In genomic region chr8:94118776-94119430, GRCm38 (mm10) we compare ENCODE assay signal across 10 mouse cellular contexts. TPM values are rescaled to one million over a fixed set of nuclear protein-coding genes. Genes with fewer than 3 reads are reported as not detected.
DNase-seq lines count a peak whose midpoint lies in the region; ATAC-seq and TF ChIP-seq lines count a peak whose summit lies in the region.
"Had no signal": no experiment of that assay in that cellular context is flagged by ENCODE, and none has a peak within 500 bp of the region (broad histone marks: within the 10 kb centered on the region; RNA-seq: fewer than 3 reads in every experiment).

No protein-coding gene starts in this region.

- WGBS in hindbrain, embryonic 13.5 days = 3% methylated on average over 6 of the region's 6 CpGs
- WGBS in midbrain, embryonic 15.5 days = 0% methylated on average over 6 of the region's 6 CpGs

- no peak overlapping the region for H3K4me3 ChIP-seq in MEL (ENCODE audit: control insufficient read depth in 1 of 2, insufficient read depth in 1 of 2, low read depth in 2 of 2, low read length in 2 of 2)
- H3K4me3 ChIP-seq in hindbrain, embryonic 13.5 days = no peak overlapping the region
- H3K4me3 ChIP-seq in midbrain, embryonic 15.5 days = no peak overlapping the region

- DNase-seq in MEL (ENCODE audit: low read depth, low spot score) = peak; percentile 49
- peak; percentile 14 for DNase-seq in embryo, embryonic 11.5 days (ENCODE audit: low read depth, low spot score)
- DNase-seq in left cerebral cortex, adult 8-10 months (ENCODE audit: low spot score in 2 of 2) = peak; percentile 27 to 79
- DNase-seq in heart, postnatal 4 days = no peak
- no peak for DNase-seq in ovary, postnatal 36 days (ENCODE audit: low spot score)
- no peak for DNase-seq in heart, adult 8-10 months (ENCODE audit: low spot score)

- no peak for TF ChIP-seq EP300 in MEL (IDR thresholded peaks at IDR 0.05; ENCODE audit: low read depth in 1 of 2, low read length in 2 of 2)

- no peak for TF ChIP-seq POLR2A in MEL (IDR thresholded peaks at IDR 0.05; ENCODE audit: control insufficient read depth in 1 of 2, insufficient read depth in 1 of 2, low read depth in 1 of 2, low read length in 2 of 2, poor library complexity in 1 of 2)

- H3K4me2 ChIP-seq in hindbrain, embryonic 13.5 days = peak overlapping the region; percentile 29; the same call in 1 of the 2 replicates
- peak overlapping the region; percentile 20; the same call in 1 of the 2 replicates for H3K4me2 ChIP-seq in midbrain, embryonic 15.5 days

- TF ChIP-seq CTCF in MEL (IDR thresholded peaks at IDR 0.05 in 2 of 3, conservative IDR thresholded peaks at IDR 0.05 in 1 of 3; ENCODE audit: control insufficient read depth in 1 of 3, insufficient read depth in 1 of 3, low read depth in 2 of 3, low read length in 3 of 3, poor library complexity in 1 of 3, severe bottlenecking in 1 of 3) = no peak

- H3K27ac ChIP-seq in MEL (ENCODE audit: control insufficient read depth, low read depth, low read length) = no peak overlapping the region
- H3K27ac ChIP-seq in hindbrain, embryonic 13.5 days = peak overlapping the region; percentile 87
- H3K27ac ChIP-seq in midbrain, embryonic 15.5 days = peak overlapping the region; percentile 74

- no peaks in the 10 kb centered on the region for H3K9me3 ChIP-seq in MEL (replicated peaks; ENCODE audit: insufficient read depth, low read length)
- no peaks in the 10 kb centered on the region for H3K9me3 ChIP-seq in hindbrain, embryonic 13.5 days
- no peaks in the 10 kb centered on the region for H3K9me3 ChIP-seq in midbrain, embryonic 15.5 days

- peaks cover 0 to 2% of the 10 kb centered on the region in 2 experiments; a peak in 2 of 4 replicates for H3K4me1 ChIP-seq in MEL (ENCODE audit: control insufficient read depth in 1 of 2, insufficient read depth in 2 of 2, low read length in 2 of 2)
- peaks cover 18% of the 10 kb centered on the region for H3K4me1 ChIP-seq in hindbrain, embryonic 13.5 days (replicated peaks)
- peaks cover 22% of the 10 kb centered on the region for H3K4me1 ChIP-seq in midbrain, embryonic 15.5 days

- H3K79me2 ChIP-seq in MEL (ENCODE audit: control insufficient read depth, insufficient read depth, low read length, poor library complexity) = no peaks in the 10 kb centered on the region

- peak; percentile 92 for ATAC-seq in hindbrain, embryonic 13.5 days (ENCODE audit: low FRiP score)
- ATAC-seq in midbrain, embryonic 15.5 days (replicated peaks) = peak; percentile 89

- no peak overlapping the region for H3K9ac ChIP-seq in MEL (ENCODE audit: control insufficient read depth, low read depth, low read length, poor library complexity, severe bottlenecking)
- peak overlapping the region; percentile 26; the same call in 1 of the 2 replicates for H3K9ac ChIP-seq in hindbrain, embryonic 13.5 days
- H3K9ac ChIP-seq in midbrain, embryonic 15.5 days = 0 out of 2 replicates have a peak overlapping the region, but pooled peaks have one; percentile 14

- H3K36me3 ChIP-seq in MEL (ENCODE audit: control insufficient read depth in 1 of 2, insufficient read depth in 2 of 2, low read length in 2 of 2) = no peaks in the 10 kb centered on the region; a peak in 1 of 4 replicates
- H3K36me3 ChIP-seq in hindbrain, embryonic 13.5 days = no peaks in the 10 kb centered on the region
- H3K36me3 ChIP-seq in midbrain, embryonic 15.5 days (replicated peaks) = no peaks in the 10 kb centered on the region

- TF ChIP-seq RAD21 in MEL (IDR thresholded peaks at IDR 0.05; ENCODE audit: low read depth, low read length) = no peak

- H3K27me3 ChIP-seq in MEL (ENCODE audit: control insufficient read depth in 1 of 2, insufficient read depth in 2 of 2, low read length in 2 of 2) = peaks cover 0 to 4% of the 10 kb centered on the region in 2 experiments; a peak in 2 of 4 replicates
- H3K27me3 ChIP-seq in hindbrain, embryonic 13.5 days = no peaks in the 10 kb centered on the region
- no peaks in the 10 kb centered on the region for H3K27me3 ChIP-seq in midbrain, embryonic 15.5 days (replicated peaks)

TF ChIP-seq in MEL, 35 proteins besides CTCF, POLR2A, EP300 and RAD21 (continues in another document):
- TF ChIP-seq POLR2AphosphoS5 (IDR thresholded peaks at IDR 0.05; ENCODE audit: borderline replicate concordance, low read depth, low read length) (no peak), CHD2 (IDR thresholded peaks at IDR 0.05; ENCODE audit: low read length) (no peak), E2F4 (IDR thresholded peaks at IDR 0.05; ENCODE audit: borderline replicate concordance, low read depth, low read length) (no peak), HCFC1 (IDR thresholded peaks at IDR 0.05; ENCODE audit: low read depth, low read length) (no peak), JUND (IDR thresholded peaks at IDR 0.05; ENCODE audit: low read depth, low read length) (no peak), MYB (IDR thresholded peaks at IDR 0.05; ENCODE audit: low read depth, low read length) (no peak), MAZ (IDR thresholded peaks at IDR 0.05; ENCODE audit: low read depth, low read length) (no peak), ETS1 (IDR thresholded peaks at IDR 0.05; ENCODE audit: low read depth, low read length) (no peak), POLR2AphosphoS2 (IDR thresholded peaks at IDR 0.05; ENCODE audit: low read length) (no peak), NELFE (IDR thresholded peaks at IDR 0.05; ENCODE audit: low read depth, low read length) (no peak), MAX (IDR thresholded peaks at IDR 0.05; ENCODE audit: low read length) (0 out of 2 replicates have a peak, but pooled peaks have one; percentile 38), MAFK (IDR thresholded peaks at IDR 0.05; ENCODE audit: borderline replicate concordance, low read depth, low read length) (no peak), UBTF (IDR thresholded peaks at IDR 0.05; ENCODE audit: borderline replicate concordance, insufficient read depth, low read depth, low read length) (no peak), ZNF384 (IDR thresholded peaks at IDR 0.05; ENCODE audit: low read depth, low read length) (no peak), ZMIZ1 (IDR thresholded peaks at IDR 0.05; ENCODE audit: low read depth, low read length) (no peak), MXI1 (IDR thresholded peaks at IDR 0.05; ENCODE audit: low read depth, low read length) (0 out of 2 replicates have a peak, but pooled peaks have one; percentile 21), RCOR1 (IDR thresholded peaks at IDR 0.05; ENCODE audit: low read depth, low read length) (no peak), TBP (IDR thresholded peaks at IDR 0.05; ENCODE audit: low read depth, low read length) (no peak), CHD1 (IDR thresholded peaks at IDR 0.05; ENCODE audit: low read depth, low read length) (no peak), SIN3A (IDR thresholded peaks at IDR 0.05; ENCODE audit: low read length) (no peak), GABPA (IDR thresholded peaks at IDR 0.05; ENCODE audit: low read depth, low read length) (no peak)

RNA-seq across cellular contexts. Expression of gene Mt4, which starts 18.1 kb away (rescaled TPM):
- total RNA-seq in MEL (2012; rRNA removed) = not detected in 2 replicates
- not detected for polyA plus RNA-seq in MEL (2012; ENCODE audit: insufficient read depth in 1 of 2, insufficient read length in 2 of 2, low read depth in 1 of 2, low replicate concordance in 2 of 2, missing spikeins in 1 of 2)
- not detected in 2 replicates for polyA plus RNA-seq in hindbrain, embryonic 13.5 days (2015; fragmentation: Nextera tagmentation; extraction: Ambion mirVana)
- not detected for total RNA-seq in left cerebral cortex, adult 8-10 months (2022)
- not detected in 2 replicates for polyA plus RNA-seq in midbrain, embryonic 15.5 days (2015; fragmentation: Nextera tagmentation; extraction: Ambion mirVana)
- not detected for total RNA-seq in heart, postnatal 4 days (2021)
- not detected for total RNA-seq in heart, adult 8-10 months (2022)
- polyA plus RNA-seq: heart, postnatal 0 days; spleen, adult 2 months had no signal

RNA-seq across cellular contexts. Expression of gene Bbs2, which starts 20.2 kb away (rescaled TPM):
- total RNA-seq in MEL (2012; rRNA removed) = 3.4 and 4.3 TPM in 2 replicates
- 1 to 10 TPM in 1 of 2 experiments, not detected in 1; 6.8 TPM for polyA plus RNA-seq in MEL (2012; ENCODE audit: insufficient read depth in 1 of 2, insufficient read length in 2 of 2, low read depth in 1 of 2, low replicate concordance in 2 of 2, missing spikeins in 1 of 2)
- 22.0 and 25.3 TPM in 2 replicates for polyA plus RNA-seq in hindbrain, embryonic 13.5 days (2015; fragmentation: Nextera tagmentation; extraction: Ambion mirVana)
- 10 to 100 TPM; 33.2 to 41.9 (median 38.5) TPM for total RNA-seq in left cerebral cortex, adult 8-10 months (2022)
- polyA plus RNA-seq in midbrain, embryonic 15.5 days (2015; fragmentation: Nextera tagmentation; extraction: Ambion mirVana) = 25.0 and 26.9 TPM in 2 replicates
- 1 to 10 TPM; 6.7 to 7.1 TPM for total RNA-seq in heart, postnatal 4 days (2021)
- total RNA-seq in heart, adult 8-10 months (2022) = 10 to 100 TPM in 2 of 4 experiments, 1 to 10 TPM in 2; 7.6 to 15.7 (median 9.4) TPM

RNA-seq across cellular contexts. Expression of gene Mt3, which starts 33.5 kb away (rescaled TPM):
- total RNA-seq in MEL (2012; rRNA removed) = not detected in 2 replicates
- not detected for polyA plus RNA-seq in MEL (2012; ENCODE audit: insufficient read depth in 1 of 2, insufficient read length in 2 of 2, low read depth in 1 of 2, low replicate concordance in 2 of 2, missing spikeins in 1 of 2)
- 119 and 130 TPM in 2 replicates for polyA plus RNA-seq in hindbrain, embryonic 13.5 days (2015; fragmentation: Nextera tagmentation; extraction: Ambion mirVana)
- 100 to 1,000 TPM; 785 to 962 (median 864) TPM for total RNA-seq in left cerebral cortex, adult 8-10 months (2022)
- 158 and 189 TPM in 2 replicates for polyA plus RNA-seq in midbrain, embryonic 15.5 days (2015; fragmentation: Nextera tagmentation; extraction: Ambion mirVana)
- total RNA-seq in heart, postnatal 4 days (2021) = 10 to 100 TPM; 26.7 to 28.1 TPM
- 1 to 10 TPM; 2.3 to 5.4 (median 4.3) TPM for total RNA-seq in heart, adult 8-10 months (2022)
- polyA plus RNA-seq: spleen, adult 2 months had no signal

RNA-seq across cellular contexts. Expression of gene Mt2, which starts 53.6 kb away (rescaled TPM):
- total RNA-seq in MEL (2012; rRNA removed) = 469 and 780 TPM in 2 replicates
- polyA plus RNA-seq in MEL (2012; ENCODE audit: insufficient read depth in 1 of 2, insufficient read length in 2 of 2, low read depth in 1 of 2, low replicate concordance in 2 of 2, missing spikeins in 1 of 2) = 1,000 to 10,000 TPM in 1 of 2 experiments, not detected in 1; 2,013 TPM
- 9.5 and 9.6 TPM in 2 replicates for polyA plus RNA-seq in hindbrain, embryonic 13.5 days (2015; fragmentation: Nextera tagmentation; extraction: Ambion mirVana)
- 100 to 1,000 TPM; 287 to 602 (median 391) TPM for total RNA-seq in left cerebral cortex, adult 8-10 months (2022)
- polyA plus RNA-seq in midbrain, embryonic 15.5 days (2015; fragmentation: Nextera tagmentation; extraction: Ambion mirVana) = 13.9 and 16.5 TPM in 2 replicates
- total RNA-seq in heart, postnatal 4 days (2021) = 10 to 100 TPM; 35.5 to 37.4 TPM
- 100 to 1,000 TPM in 1 of 4 experiments, 10 to 100 TPM in 3; 34.4 to 168 (median 56.0) TPM for total RNA-seq in heart, adult 8-10 months (2022)

RNA-seq across cellular contexts. Expression of gene Mt1, which starts 60.0 kb away (rescaled TPM):
- 1,017 and 1,342 TPM in 2 replicates for total RNA-seq in MEL (2012; rRNA removed)
- 1,000 to 10,000 TPM; 1,189 to 2,940 TPM for polyA plus RNA-seq in MEL (2012; ENCODE audit: insufficient read depth in 1 of 2, insufficient read length in 2 of 2, low read depth in 1 of 2, low replicate concordance in 2 of 2, missing spikeins in 1 of 2)
- 35.8 and 38.6 TPM in 2 replicates for polyA plus RNA-seq in hindbrain, embryonic 13.5 days (2015; fragmentation: Nextera tagmentation; extraction: Ambion mirVana)
- total RNA-seq in left cerebral cortex, adult 8-10 months (2022) = 100 to 1,000 TPM; 307 to 666 (median 449) TPM
- 61.7 and 74.3 TPM in 2 replicates for polyA plus RNA-seq in midbrain, embryonic 15.5 days (2015; fragmentation: Nextera tagmentation; extraction: Ambion mirVana)
- total RNA-seq in heart, postnatal 4 days (2021) = 100 to 1,000 TPM; 168 to 174 TPM
- total RNA-seq in heart, adult 8-10 months (2022) = 100 to 1,000 TPM; 196 to 496 (median 239) TPM

Comparison
In these comparisons a context has a peak if more than half of its experiments do, and no peak if none do; other contexts are left out.
1. DNase-seq: peak in MEL (single experiment), embryo, embryonic 11.5 days (single experiment) and left cerebral cortex, adult 8-10 months (2 of 2); none in heart, postnatal 4 days (single experiment), ovary, postnatal 36 days (single experiment) and heart, adult 8-10 months (single experiment).
2. RNA of gene Mt3, which starts 33.5 kb away (total RNA-seq): 785 to 962 TPM in left cerebral cortex, adult 8-10 months; 26.7 to 28.1 TPM in heart, postnatal 4 days, 2.3 to 5.4 TPM in heart, adult 8-10 months and not detected in MEL; every median in the first group is over 10 times any median in the second.